Mouse (Mus musculus) R1 (cell line): ENCODE data around the gene Adamts16.

Source experiments
- DNase-seq: peaks from one replicate; pipeline ENCODE4 v3.0.0-alpha.2; 2018; ENCODE audit warnings: low read depth, low spot score

Gene Adamts16

DNA sequence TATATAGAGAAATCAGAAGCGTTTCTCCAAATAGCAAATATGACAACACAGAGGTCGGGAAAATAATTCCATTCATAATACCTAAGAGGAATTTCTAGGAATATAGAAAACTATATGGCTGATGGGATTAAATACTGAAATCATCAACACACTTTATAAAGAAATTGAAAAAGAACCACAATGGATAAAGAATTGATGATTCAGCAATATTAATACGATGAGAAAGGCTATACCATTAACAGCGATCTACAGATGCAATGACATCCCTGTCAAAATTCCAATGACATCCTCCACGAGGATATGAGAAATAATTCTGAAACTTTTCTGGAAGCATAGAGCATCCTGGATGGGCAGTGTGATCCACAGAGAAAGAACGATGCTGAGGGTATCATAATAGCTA, 76.9 kb downstream of the Adamts16 start:
- no peak for DNase-seq

DNA sequence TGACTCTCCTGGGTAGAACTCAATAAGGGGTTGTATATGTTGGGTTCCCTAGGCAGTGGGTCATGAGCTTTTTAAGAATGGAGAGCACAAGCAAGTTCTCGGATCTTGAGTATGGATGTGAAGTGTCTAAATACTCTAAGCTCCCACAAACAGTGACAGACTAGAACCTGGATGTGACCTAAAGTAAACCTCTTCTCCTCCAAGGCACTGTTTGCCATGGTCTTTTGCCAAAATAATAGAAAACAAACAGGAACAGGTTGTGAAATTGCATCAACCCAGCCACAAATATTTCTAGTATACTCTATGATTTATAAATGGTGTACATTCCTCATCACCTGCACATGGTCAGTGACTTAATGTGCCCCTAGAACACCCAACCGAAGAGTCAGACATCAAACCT, 79.0 kb downstream of the Adamts16 start:
- DNase-seq: no peak

DNA sequence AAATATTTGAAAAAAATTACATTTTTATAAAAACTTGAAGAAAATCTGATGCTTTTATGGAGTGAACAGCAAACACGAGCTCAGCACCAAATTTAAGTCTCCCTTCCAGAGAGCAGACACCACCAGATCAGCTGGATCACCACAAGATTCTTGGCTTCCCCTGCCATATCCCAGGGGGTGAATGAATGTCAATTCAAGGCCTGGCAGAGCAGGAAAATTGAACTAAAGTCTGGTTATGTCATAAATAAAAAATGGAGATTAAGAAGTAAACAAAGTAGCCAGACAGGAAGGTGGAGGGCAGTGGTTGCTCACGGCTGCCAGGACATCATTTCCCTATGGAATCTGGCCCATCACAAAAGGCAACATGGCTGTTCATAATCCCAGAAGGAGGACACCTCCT, 80.3 kb downstream of the Adamts16 start:
- no peak for DNase-seq

DNA sequence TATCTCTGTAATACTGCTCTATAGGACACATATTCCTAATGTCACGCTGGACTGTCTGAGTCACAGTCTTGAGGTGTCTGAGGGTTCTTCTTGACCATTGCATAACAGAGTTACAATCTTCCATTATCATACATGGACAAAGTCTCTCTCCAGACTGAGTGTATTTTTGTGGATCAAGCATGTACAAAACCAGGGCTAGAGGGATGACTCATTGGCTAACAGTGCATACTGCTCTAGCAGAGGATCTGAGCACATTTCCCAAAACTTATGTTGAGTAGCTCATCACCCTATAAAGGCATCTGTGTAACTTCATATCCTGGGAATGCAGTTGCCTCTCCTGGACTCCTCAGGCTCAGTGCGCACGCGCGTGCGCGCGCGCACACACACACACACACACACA, 81.4 kb downstream of the Adamts16 start:
- no peak for DNase-seq

DNA sequence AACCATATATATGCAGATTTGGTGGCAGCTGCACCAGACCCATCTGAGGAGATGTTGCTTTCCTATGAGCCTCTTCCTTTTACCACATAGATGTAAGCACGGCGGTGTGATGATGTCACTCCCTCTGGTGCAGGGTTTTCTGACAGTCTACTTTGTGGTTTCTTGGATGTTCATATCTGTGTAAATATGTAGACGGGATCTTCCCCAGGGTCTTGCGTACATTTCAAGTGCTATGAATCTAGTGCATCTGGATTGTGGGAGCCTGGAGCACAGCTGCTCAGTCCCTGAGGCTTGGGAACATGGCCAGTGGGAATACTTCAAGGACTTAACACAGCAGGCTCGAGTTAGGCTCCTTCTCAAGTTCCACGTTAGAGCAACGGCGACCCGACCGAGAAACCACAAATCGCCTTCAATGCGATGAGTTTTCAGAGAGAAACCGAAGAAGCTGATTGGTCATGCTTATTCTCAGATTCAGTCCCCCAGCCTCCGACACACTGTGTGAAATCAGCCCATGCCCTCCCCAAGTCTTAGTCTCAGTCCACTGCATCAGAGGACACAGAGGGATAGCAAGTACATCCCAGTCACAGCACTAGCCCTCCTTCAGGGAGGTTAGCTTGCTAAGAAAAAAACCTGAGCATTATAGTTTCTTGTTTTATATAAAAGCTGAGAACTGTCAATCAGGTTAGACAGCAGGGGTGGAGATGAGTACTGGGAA, 95.2 kb downstream of the Adamts16 start:
- DNase-seq: no peak

DNA sequence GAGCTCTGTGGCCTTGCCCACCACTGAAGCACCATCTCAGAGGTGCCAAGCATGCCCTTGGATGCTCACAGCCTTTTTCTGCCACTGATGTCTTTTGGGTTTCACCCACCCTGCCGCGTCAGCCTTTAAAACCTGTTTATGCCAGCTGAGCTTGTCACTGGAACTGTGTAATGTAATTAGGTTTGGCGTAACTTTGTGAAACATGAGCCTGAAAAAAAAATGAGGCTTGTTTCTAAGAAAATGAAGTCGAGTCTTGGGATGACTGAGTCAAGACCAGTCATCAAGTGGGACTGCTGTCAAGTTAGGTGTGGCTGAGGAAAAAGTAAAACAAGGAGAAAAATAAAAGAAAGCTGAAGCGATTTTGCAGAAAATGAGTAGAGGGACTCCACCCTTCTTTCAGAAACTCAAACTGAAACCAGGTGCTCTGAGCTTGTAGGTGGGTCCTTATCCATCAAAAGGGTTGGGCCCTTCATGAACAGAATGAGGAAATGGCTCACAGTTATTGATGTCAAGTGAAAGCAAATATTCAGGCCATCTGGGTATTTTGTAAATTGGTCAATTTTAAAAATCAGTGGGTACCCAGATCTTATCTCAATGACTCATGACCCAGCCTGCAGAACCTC, 97.1 kb downstream of the Adamts16 start:
- no peak for DNase-seq

DNA sequence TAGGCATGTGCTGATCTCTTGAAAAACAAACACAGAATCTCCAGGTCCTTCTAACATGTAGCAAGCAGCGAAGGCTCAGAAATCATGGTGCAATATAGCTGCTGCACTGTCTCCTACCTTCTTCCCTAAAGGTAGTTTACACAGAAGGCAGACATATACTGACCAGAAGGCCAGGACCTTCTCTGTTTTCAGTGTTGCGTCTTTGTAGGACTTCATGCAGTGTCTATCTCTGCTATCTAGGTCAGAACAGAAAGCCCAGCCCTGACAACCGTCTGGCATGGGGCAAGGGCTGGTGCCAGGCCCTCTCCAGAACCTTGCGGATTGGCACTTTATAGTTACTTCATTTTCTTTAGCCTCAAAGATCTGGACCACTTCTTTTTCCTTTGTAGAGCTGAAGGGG, 98.9 kb downstream of the Adamts16 start:
- DNase-seq: no peak

DNA sequence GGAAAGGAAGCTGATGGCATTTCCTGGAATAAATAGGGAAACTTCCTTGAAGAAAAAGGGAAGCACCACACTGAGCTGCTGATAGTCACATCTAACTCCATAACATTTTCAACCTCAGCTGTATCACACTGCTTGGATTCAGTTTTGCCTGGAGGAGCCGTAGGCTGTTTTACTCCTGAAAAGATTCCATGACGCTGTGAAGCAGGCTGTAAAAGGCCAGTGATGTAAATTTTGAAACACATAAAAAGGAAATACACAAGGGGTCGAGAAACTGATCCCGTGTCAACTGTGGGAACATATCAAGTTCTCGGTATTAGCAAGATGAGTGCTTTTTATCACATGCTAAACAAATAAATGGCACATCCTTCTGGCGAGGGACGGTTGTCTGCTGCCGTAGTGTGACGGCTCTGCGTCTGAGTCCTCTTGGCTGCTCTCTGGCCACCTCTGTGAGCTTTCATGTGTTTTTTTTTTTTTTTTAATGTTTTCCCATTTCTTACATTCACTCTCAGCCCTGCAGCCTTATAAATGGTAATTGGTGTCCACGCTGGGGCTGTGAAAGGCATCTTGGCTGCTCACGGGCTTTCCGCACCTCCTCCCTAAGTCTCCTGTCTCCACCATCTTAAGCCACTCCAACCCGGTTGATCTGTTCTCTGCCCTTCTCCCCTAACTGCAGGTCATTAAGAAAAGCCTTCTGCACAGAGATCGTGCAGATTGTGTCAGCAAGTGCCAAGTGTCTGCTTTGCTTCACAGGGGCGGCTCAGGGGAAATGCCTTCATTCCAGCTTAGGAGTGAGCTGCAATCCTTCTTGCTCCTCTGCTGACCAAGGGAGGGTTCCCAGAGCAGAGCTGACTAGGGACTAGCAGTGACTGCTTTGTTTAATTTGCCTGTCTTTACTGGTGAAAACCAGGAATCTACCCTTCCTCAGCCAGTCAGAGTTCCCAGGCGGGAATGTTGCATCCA, 101.0 kb downstream of the Adamts16 start:
- no peak for DNase-seq

DNA sequence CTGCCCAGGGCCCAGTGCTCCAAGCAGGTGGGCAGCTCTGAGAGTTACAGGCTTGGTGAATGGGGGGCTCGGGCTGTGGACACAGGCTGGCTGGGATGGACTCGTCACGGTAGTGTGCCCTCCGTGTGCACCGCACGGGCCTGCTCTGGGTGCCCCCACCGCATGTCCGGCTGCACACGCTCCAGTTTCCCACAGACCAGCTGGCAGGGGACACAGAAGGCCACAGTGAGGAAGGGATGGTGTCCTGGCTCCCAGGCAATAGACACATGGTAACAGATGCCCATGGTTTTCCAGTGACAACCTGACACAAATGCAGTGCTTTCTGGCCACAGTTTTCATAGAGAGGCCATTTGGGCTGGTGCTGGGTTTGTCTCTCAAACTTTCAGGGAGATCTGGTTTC, 102.8 kb downstream of the Adamts16 start:
- DNase-seq: no peak

DNA sequence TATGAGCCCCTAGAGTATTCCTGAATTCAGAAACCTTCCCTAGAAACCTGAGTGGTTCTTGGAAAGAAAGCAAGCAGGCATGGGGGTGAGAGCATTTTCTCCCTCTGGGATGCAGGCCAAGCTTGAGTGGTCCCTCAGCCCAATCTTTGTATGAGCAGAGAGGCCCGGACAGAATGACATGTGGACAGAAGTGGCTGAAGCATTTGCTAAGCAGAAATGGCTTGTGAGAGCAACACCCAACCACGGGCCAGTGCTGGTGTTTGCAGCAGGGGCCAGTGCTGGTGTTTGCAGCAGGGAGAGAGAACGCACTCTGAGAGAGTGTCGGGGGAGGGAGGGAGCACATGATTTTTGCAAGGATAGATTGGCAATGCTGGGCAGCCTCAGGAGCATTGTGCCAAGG, 105.2 kb downstream of the Adamts16 start:
- DNase-seq: no peak

DNA sequence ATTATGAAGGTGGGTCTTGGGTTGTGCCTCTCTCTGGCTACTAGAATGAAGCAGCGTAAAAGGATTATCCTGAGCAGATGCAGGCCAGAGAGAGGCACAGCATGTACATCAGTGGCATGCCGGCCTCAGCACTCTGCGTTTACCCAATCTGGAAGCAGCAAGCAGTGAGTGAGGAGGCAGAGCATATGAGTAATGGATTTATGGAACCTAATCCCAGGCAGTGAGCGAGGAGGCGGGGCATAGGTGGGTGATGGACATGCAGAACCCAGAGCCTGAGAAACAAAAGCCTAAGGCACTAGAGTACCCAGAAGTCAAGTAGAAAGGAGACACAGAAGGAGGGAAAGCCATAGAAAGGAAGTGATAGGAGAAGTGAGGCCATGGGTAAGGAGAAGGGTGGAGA, 107.0 kb downstream of the Adamts16 start:
- DNase-seq: no peak

DNA sequence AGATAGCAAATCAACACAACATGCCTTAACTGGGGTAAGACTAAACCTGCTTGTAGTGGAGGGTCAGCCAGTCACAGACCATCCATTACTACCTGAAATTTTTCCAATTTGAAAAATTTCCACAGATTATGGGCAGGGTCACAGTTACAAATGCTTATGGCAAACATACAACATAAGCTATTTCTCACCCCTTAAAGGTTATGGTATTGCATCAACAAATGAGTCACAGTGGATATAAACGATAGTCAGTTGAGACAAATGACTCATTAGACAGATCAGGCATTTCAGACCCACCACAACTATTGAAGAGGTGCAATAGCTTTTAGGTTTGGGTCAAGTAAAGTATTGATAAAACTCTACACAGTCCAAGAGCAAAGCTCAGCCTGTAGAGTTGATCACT, 107.7 kb downstream of the Adamts16 start:
- no peak for DNase-seq

DNA sequence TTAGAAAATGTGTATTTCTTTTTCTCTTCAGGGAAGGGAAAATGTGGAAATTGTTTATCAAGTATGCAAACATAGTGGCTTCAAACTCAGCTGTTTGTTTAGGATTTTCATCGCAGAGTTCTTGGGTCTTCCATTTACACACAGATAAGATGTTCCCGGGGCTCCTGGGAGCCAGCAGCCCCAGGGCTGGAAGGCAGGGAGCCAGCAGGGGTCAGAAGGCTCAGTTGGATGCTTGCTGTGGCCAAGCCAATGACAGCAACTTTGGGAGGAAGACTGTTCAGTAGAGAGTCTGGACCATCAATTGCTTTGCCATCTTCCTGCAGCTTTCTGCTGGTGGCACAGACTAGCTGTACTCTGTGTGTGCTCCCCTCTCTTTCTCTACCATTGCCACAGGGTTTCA, 108.4 kb downstream of the Adamts16 start:
- no peak for DNase-seq

DNA sequence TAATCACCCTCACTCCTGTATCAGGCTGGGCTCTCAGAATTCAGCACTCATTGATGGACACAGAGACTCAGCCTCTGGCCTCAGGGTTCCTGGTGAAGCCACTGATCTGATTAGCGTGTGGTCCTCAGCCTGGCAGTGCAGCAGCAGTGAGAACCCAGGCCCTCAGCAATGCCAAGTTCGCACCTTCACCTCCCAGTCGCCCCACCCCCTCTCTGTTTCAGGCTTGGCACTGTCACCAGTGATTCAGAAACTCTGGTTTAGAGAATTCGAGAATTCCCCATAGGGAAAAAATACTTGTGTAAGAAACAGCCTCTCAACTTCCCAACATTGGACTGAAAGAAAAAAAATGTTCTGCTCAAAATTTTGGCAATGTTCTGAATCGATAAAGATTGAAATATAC, 108.8 kb downstream of the Adamts16 start:
- DNase-seq: no peak

DNA sequence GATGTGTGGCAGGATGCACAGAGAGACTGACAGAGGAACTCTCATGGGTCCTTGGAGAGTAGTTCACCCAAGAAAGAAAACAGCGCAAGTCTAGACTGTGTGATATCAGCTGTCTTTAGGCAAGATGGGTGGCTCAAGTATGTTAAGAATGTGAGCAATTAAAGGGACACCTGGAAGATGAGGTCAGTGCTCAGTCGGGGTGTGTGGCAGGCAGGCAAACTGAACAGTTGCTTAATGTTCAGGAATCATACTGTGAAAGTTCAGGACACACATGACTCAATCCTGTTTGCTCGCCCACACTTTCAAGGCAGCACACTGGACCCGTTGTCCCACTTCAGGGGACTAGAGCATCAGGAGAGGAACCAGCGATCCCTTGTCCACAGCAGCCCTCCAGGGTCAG, 110.3 kb downstream of the Adamts16 start:
- DNase-seq: no peak

DNA sequence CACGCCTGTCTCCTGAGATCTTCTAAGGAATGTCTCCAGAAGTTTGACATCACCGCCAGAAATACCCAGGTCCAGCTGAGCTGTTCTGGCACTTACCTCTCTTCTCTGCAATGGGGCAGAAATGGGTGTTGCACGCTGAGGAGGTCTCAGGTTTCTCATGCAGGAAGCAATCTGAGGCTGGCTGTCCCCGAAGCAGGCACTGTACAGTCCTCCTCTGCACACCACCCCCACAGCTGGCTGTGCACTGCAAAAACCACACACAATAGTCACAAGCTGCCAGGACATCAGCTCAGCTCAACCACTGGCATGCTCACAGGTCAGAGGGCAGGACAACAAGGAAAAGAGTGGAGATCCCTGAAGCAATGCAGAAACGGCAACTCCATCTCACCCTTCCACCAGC, 111.6 kb downstream of the Adamts16 start:
- DNase-seq: no peak

DNA sequence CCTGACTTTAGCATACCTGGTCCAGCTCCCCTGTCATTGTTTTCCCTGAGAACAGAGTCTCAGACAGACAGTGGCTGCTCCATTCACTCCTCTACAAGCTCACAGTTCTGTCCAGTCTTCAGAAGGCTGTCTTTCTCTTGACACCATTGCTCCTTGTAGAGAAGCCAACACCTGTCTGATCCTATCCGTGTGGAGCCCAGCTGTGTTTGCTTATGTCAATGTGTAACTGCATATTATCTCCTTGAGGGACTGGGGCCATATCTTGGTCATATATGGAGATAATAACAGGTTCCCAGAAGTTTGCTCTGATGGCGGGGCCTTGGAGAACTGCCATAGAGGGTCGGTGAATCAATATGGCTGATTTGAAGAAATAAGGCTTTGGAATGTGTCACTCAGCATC, 115.4 kb downstream of the Adamts16 start:
- no peak for DNase-seq

DNA sequence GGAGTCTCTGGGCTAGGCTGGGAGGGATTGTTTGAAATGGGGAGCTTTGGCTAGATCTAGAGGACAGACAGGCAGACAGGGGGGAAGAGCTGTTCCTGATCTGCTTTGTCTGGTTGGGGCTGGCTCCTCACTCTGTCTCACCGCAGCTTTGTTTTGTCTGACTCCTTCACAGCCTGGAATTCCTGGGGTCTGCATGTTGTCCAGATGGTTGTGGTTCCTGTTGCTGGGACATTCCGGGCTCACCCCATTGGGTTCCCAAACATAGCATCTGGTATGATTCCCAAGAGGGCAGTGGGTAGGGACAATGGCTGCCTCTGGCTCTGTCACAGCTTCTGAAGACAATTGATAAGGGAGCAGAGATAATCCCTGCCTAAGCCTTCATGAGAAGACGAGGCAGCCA, 117.0 kb downstream of the Adamts16 start:
- DNase-seq: no peak

DNA sequence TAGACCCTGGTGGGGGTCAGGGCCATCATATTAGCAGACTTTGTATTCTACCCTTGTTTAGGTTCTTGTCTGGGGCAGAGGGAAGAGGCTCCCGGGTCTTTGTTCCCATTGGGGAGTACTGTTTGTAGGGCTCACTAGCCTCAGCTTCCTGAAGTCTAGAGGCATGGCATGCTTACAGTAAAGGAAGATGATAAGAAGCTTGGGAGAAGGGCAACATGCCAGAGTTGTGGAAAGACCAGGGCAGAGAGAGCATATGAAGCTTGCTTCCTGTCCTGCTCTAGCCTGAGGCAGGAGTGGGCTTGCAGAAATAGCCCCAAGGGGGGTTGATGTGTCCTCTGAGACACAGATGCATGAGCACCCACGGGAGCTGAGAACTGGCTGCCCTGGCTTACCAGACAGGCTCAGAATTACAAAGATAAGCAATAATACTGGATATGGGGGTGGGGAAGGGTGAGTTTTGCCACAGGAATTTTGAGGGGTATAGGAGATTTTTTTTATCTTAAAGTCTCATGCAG, 117.4 kb downstream of the Adamts16 start:
- DNase-seq: no peak

DNA sequence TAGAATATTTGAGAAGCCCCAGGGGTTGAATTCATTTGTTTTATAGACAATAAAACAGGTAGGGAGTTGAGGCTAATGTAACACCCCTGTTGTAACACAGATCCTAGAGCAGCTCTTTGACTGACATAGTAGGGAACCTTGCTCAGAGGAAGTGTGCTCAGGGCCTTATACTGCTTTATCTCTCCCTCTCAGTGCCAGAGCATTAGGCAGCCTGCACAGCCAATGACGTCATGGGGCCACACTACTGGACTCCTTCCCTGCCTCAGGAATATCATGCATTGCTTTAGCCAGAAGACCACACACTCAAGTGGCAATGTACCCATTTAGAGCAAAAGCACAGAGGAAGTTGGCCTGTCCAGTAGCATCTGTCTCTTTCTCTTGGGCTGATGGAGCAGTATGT, 121.6 kb downstream of the Adamts16 start:
- no peak for DNase-seq

DNA sequence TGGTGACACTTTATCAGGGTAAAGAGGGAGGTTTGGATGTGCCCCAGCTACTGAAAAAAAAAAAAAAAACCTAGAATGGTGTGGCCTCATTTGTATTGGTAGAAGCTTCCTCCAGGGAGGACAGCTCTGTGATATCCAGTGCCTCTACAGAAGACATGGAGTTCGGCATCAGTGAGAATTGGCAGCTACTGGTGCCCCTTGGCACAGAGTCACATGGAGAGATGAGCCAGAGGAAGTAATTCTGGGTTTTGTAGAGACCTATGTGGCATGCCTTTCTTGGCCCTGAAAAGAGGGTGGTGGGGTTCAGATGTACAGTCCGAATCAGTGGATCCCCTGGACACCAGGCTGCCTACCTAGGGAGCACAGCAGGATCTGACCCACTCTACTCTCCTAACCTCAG, 122.8 kb downstream of the Adamts16 start:
- no peak for DNase-seq

DNA sequence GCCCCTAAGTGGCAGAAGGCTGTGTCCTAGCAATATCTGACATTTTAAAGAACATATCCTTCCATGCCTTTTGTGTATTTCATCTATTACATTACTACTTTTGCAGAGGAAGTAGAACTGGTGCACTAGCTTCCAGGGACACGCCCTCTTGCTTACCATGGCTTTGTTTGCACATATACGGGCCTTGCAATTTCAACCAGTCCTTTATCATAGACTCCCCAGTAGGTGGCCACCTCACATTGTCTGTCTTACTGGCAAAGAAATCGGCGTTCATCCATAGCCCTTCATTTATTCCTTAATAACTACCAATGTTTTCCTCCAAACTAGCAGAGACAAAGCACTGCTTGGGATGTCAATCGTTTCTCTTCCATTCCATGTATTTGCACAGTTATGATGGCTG, 125.6 kb downstream of the Adamts16 start:
- no peak for DNase-seq
